Mouse (Mus musculus): ENCODE measurements around the gene Dnaaf5.

DNA sequence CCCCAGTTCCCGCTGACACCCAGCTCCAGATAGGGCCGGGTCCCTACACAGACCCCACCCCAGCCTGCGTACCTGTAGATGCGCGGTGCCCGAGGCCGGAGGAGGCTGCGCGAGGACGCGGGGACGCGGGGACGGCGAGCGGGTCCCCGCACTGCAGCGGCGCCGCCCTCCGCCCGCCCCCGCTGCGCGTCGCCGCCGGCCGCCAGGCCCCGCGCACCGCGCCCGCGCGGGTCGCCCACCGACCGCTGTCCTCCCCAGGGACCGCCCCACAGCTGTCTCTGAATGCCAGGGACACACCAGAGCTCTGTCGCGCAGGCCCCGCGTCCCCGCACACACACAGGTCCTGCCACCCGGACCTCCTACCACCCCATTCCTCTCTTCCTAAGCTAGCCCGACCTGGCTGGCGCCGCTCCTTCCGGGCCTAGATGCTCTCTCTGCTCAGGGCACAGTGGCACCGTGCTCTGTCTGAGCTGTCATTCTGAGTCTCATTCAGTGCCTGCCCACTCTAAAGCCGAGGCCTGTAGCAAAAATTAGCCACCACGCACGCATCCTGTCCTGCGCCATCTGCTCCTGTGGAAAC, 20.4 kb upstream of the Dnaaf5 start:
- no peak for TF ChIP-seq E2F4 (IDR thresholded peaks at IDR 0.05; ENCODE audit: insufficient read depth)
- TF ChIP-seq CEBPB (IDR thresholded peaks at IDR 0.05; ENCODE audit: insufficient read depth, poor library complexity, severe bottlenecking) = no peak
- no peak for TF ChIP-seq USF1 (IDR thresholded peaks at IDR 0.05; ENCODE audit: low read depth)
- peak in 1 of 3 experiments; percentile 5 for TF ChIP-seq MYOG (IDR thresholded peaks at IDR 0.05; ENCODE audit: control insufficient read depth in 1 of 3, insufficient read depth in 1 of 3, insufficient read length in 2 of 3, low read depth in 2 of 3)
- TF ChIP-seq POLR2A (IDR thresholded peaks at IDR 0.05; ENCODE audit: insufficient read length, low read depth) = no peak
- TF ChIP-seq TCF12 (IDR thresholded peaks at IDR 0.05; ENCODE audit: insufficient read depth, poor library complexity, severe bottlenecking) = no peak
- TF ChIP-seq MAX (IDR thresholded peaks at IDR 0.05; ENCODE audit: low read depth) = no peak
- no peak for TF ChIP-seq POLR2AphosphoS2 (IDR thresholded peaks at IDR 0.05; ENCODE audit: insufficient read length, low read depth)
- TF ChIP-seq REST (IDR thresholded peaks at IDR 0.05; ENCODE audit: insufficient read depth, insufficient read length) = no peak
- no peak for TF ChIP-seq TCF3 (IDR thresholded peaks at IDR 0.05; ENCODE audit: insufficient read length, low read depth)
- no peak for TF ChIP-seq MYOD1 (IDR thresholded peaks at IDR 0.05; ENCODE audit: control insufficient read depth in 1 of 3, insufficient read length in 2 of 3, low read depth in 2 of 3)
